Mouse (Mus musculus) forebrain, embryonic 14.5 days (tissue): ENCODE measurements around the gene Nfix. TPM values are rescaled to one million over a fixed set of nuclear protein-coding genes. Genes with fewer than 3 reads are reported as not detected.

Experiments used
- ATAC-seq: fragments of 200-750 bp; cut with Nextera tagmentation; 2 replicates; pipeline ENCODE4 v1.8.0; 2017; ENCODE audit warnings: mild to moderate bottlenecking, moderate library complexity
- DNase-seq: peaks from one replicate; pipeline ENCODE4 v3.0.0-alpha.2; 2015; ENCODE audit warnings: low spot score
- H3K27ac ChIP-seq: fragments of 300-500 bp; sonication (generic); 2 replicates; pipeline ENCODE4 v1.5.1; 2014; ENCODE audit warnings: low read depth, mild to moderate bottlenecking, control low read depth, low read length, moderate library complexity
- H3K27me3 ChIP-seq: fragments of 300-500 bp; sonication (generic); replicated peaks from 2 replicates; pipeline ENCODE4 v1.6.1; 2014; ENCODE audit warnings: low read length, control low read depth, mixed read lengths; ENCODE audit not compliant: control insufficient read depth, insufficient read depth
- H3K36me3 ChIP-seq: fragments of 300-500 bp; sonication (generic); 2 replicates; pipeline ENCODE4 v1.6.1; 2014; ENCODE audit warnings: low read length, control low read depth; ENCODE audit not compliant: control insufficient read depth, insufficient read depth
- H3K4me1 ChIP-seq: fragments of 300-500 bp; sonication (generic); 2 replicates; pipeline ENCODE4 v1.6.1; 2014; ENCODE audit warnings: antibody characterized with exemption, low read length, control low read depth; ENCODE audit not compliant: control insufficient read depth, insufficient read depth
- H3K4me2 ChIP-seq: fragments of 300-500 bp; sonication (generic); 2 replicates; pipeline ENCODE4 v1.6.1; 2014; ENCODE audit warnings: mild to moderate bottlenecking, control low read depth, low read length
- H3K4me3 ChIP-seq: fragments of 300-500 bp; sonication (generic); 2 replicates; pipeline ENCODE4 v1.5.1; 2014; ENCODE audit warnings: low read depth, low read length, control low read depth
- H3K9ac ChIP-seq: fragments of 300-500 bp; sonication (generic); 2 replicates; pipeline ENCODE4 v1.6.1; 2014; ENCODE audit warnings: mild to moderate bottlenecking, low read length, control low read depth, moderate library complexity
- H3K9me3 ChIP-seq: fragments of 300-500 bp; sonication (generic); replicated peaks from 2 replicates; pipeline ENCODE4 v1.6.1; 2016; ENCODE audit warnings: low read length, control low read depth, mixed read lengths; ENCODE audit not compliant: control insufficient read depth
- WGBS: fragments of 180-500 bp; shearing (Covaris S2); extraction: QIAGEN DNeasy Blood & Tissue Kit; methylation state at CpG from one replicate; pipeline ENCODE4 v1.1.7; 2014; 5-methylcytosine and 5-hydroxymethylcytosine counted together
- polyA plus RNA-seq: library from polyadenylated mRNA; unstranded; fragments of >200 nt; fragmentation: Nextera tagmentation; extraction: Ambion mirVana; gene quantifications from 2 replicates; pipeline ENCODE4 v1.2.1, GENCODE M21; 2014

The Nfix gene
- polyA plus RNA-seq, 1 experiment from 2014 or later, result 237 TPM

- Histone ChIP-seq H3K9ac (peak overlapping the region; percentile 77), H3K4me2 (peak overlapping the region; percentile 55), H3K4me3 (peak overlapping the region; percentile 20), H3K27me3 (peaks cover 63% of the 10 kb centered on the region), H3K9me3 (no peaks in the 10 kb centered on the region), H3K36me3 (0 out of 2 replicates have a peak, but pooled peaks cover 2% of the 10 kb centered on the region), H3K4me1 (peaks cover 69% of the 10 kb centered on the region), H3K27ac (peak overlapping the region; percentile 78)
- DNase-seq (no peak), ATAC-seq (no peak)
- 10% methylated on average over 38 of the region's 38 CpGs for WGBS
Observed at GRCm38 (mm10) chr8:84785756-84786677, 14.1 kb downstream of the Nfix start.

GRCm38 (mm10) chr8:84785506-84785755 is 14.7 kb downstream of the Nfix start:
- Histone ChIP-seq H3K36me3 (0 out of 2 replicates have a peak, but pooled peaks cover 2% of the 10 kb centered on the region), H3K4me1 (peaks cover 65% of the 10 kb centered on the region), H3K9ac (peak overlapping the region; percentile 77), H3K27me3 (peaks cover 65% of the 10 kb centered on the region), H3K27ac (peak overlapping the region; percentile 78), H3K4me3 (peak overlapping the region; percentile 20), H3K4me2 (peak overlapping the region; percentile 55), H3K9me3 (no peaks in the 10 kb centered on the region)
- ATAC-seq (no peak), DNase-seq (no peak)
- 13% methylated on average over 11 of the region's 11 CpGs for WGBS

GRCm38 (mm10) chr8:84784681-84785505 is 15.3 kb downstream of the Nfix start:
- peak overlapping the region; percentile 77 for H3K9ac ChIP-seq
- DNase-seq, result no peak
- peaks cover 64% of the 10 kb centered on the region for H3K4me1 ChIP-seq
- peak overlapping the region; percentile 78 for H3K27ac ChIP-seq
- 4% methylated on average over 48 of the region's 48 CpGs for WGBS
- peak overlapping the region; percentile 20 for H3K4me3 ChIP-seq
- H3K27me3 ChIP-seq, result peaks cover 62% of the 10 kb centered on the region
- H3K36me3 ChIP-seq, result 0 out of 2 replicates have a peak, but pooled peaks cover 2% of the 10 kb centered on the region
- no peak for ATAC-seq
- H3K4me2 ChIP-seq, result peak overlapping the region; percentile 55
- no peaks in the 10 kb centered on the region for H3K9me3 ChIP-seq

- Histone ChIP-seq H3K36me3 (0 out of 2 replicates have a peak, but pooled peaks cover 2% of the 10 kb centered on the region), H3K4me1 (peaks cover 65% of the 10 kb centered on the region), H3K9me3 (no peaks in the 10 kb centered on the region), H3K4me2 (peak overlapping the region; percentile 55), H3K9ac (peak overlapping the region; percentile 77), H3K4me3 (peak overlapping the region; percentile 20), H3K27me3 (peaks cover 53% of the 10 kb centered on the region), H3K27ac (peak overlapping the region; percentile 78)
- no peak for DNase-seq
- ATAC-seq, result no peak
- WGBS, result 7% methylated on average over 33 of the region's 33 CpGs
Observed at GRCm38 (mm10) chr8:84783919-84784581, 16.1 kb downstream of the Nfix start.

- 24% methylated on average over 11 of the region's 11 CpGs for WGBS
- H3K4me2 ChIP-seq, result peak overlapping the region; percentile 55
- 0 out of 2 replicates have a peak, but pooled peaks cover 2% of the 10 kb centered on the region for H3K36me3 ChIP-seq
- ATAC-seq, result no peak
- H3K27ac ChIP-seq, result peak overlapping the region; percentile 78
- no peaks in the 10 kb centered on the region for H3K9me3 ChIP-seq
- H3K4me1 ChIP-seq, result peaks cover 65% of the 10 kb centered on the region
- peak overlapping the region; percentile 20 for H3K4me3 ChIP-seq
- H3K27me3 ChIP-seq, result peaks cover 49% of the 10 kb centered on the region
- no peak for DNase-seq
- peak overlapping the region; percentile 77 for H3K9ac ChIP-seq
Observed at GRCm38 (mm10) chr8:84783198-84783918, 16.8 kb downstream of the Nfix start.

- H3K4me1 ChIP-seq, result peaks cover 64% of the 10 kb centered on the region
- WGBS, result 24% methylated on average over 10 of the region's 10 CpGs
- DNase-seq, result no peak
- peak overlapping the region; percentile 78 for H3K27ac ChIP-seq
- no peak overlapping the region for H3K4me3 ChIP-seq
- ATAC-seq, result no peak
- peak overlapping the region; percentile 77 for H3K9ac ChIP-seq
- H3K9me3 ChIP-seq, result no peaks in the 10 kb centered on the region
- H3K27me3 ChIP-seq, result peaks cover 56% of the 10 kb centered on the region
- H3K36me3 ChIP-seq, result 0 out of 2 replicates have a peak, but pooled peaks cover 2% of the 10 kb centered on the region
- peak overlapping the region; percentile 55; the same call in 1 of the 2 replicates for H3K4me2 ChIP-seq
Observed at GRCm38 (mm10) chr8:84782680-84783079, 17.5 kb downstream of the Nfix start.

GRCm38 (mm10) chr8:84781686-84782505 is 18.2 kb downstream of the Nfix start:
- Histone ChIP-seq H3K4me3 (no peak overlapping the region; the same call in 1 of the 2 replicates), H3K27me3 (peaks cover 53% of the 10 kb centered on the region), H3K9me3 (no peaks in the 10 kb centered on the region), H3K4me1 (peaks cover 64% of the 10 kb centered on the region), H3K36me3 (no peaks in the 10 kb centered on the region), H3K9ac (peak overlapping the region; percentile 77), H3K4me2 (peak overlapping the region; percentile 55), H3K27ac (peak overlapping the region; percentile 81)
- DNase-seq (no peak), ATAC-seq (no peak)
- WGBS, result 20% methylated on average over 5 of the region's 5 CpGs
